Mouse (Mus musculus): Measurements from ENCODE around the gene Gnl2.

DNA sequence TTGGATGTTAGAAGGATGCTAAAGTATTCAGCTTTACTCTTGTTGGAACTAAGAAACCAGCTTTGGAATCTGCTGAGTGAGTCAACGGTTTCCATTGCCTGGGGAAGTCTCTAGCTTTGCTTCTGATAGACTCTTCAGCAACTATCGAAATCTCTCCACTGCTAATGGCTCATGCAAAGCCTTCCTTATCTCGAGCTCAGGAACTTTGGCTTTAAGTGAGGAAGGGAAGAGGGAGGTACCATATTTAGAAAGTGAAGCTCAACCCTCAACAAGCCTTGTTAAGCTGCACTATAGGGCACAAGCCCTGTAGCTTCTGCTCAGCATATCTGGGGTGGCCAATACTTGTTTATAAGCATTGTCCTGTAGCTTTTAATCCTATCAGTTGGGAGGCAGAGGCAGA, 40.9 kb downstream of the Gnl2 start:
- TF ChIP-seq POLR2A (IDR thresholded peaks at IDR 0.05; ENCODE audit: borderline replicate concordance, low read depth, low read length) = no peak
- no peak for TF ChIP-seq CTCF (IDR thresholded peaks at IDR 0.05; ENCODE audit: low read depth, low read length)
